16 mouse cellular contexts compared by ENCODE assay signal in genomic region chr1:82544419-82545185, GRCm38 (mm10). TPM values are rescaled to one million over a fixed set of nuclear protein-coding genes. Genes with fewer than 3 reads are reported as not detected.
DNase-seq lines count a peak whose midpoint lies in the region; ATAC-seq and TF ChIP-seq lines count a peak whose summit lies in the region.
"Had no signal": no experiment of that assay in that cellular context is flagged by ENCODE, and none has a peak within 500 bp of the region (broad histone marks: within the 10 kb centered on the region; RNA-seq: fewer than 3 reads in every experiment).

No protein-coding gene starts in this region.

- TF ChIP-seq CTCF in hindbrain, postnatal 0 days (IDR thresholded peaks at IDR 0.05; ENCODE audit: low read depth), result no peak
- no peak for TF ChIP-seq CTCF in kidney, postnatal 0 days (IDR thresholded peaks at IDR 0.05; ENCODE audit: low read depth)

- ATAC-seq in hindbrain, embryonic 13.5 days (ENCODE audit: low FRiP score), result peak; percentile 83
- no peak for ATAC-seq in hindbrain, postnatal 0 days
- 0 out of 2 replicates have a peak, but pooled peaks have one; percentile 45 for ATAC-seq in neural tube, embryonic 11.5 days (ENCODE audit: insufficient read depth, low FRiP score, low TSS enrichment)
- ATAC-seq in kidney, postnatal 0 days (replicated peaks; ENCODE audit: low FRiP score, low read depth), result peak; percentile 71; the same call in 1 of the 2 replicates
- ATAC-seq: lung, postnatal 0 days had no signal

- H3K27ac ChIP-seq in hindbrain, embryonic 13.5 days, result peak overlapping the region; percentile 60
- H3K27ac ChIP-seq in hindbrain, postnatal 0 days, result no peak overlapping the region
- H3K27ac ChIP-seq in neural tube, embryonic 11.5 days (ENCODE audit: low read depth, low read length), result no peak overlapping the region
- no peak overlapping the region for H3K27ac ChIP-seq in kidney, postnatal 0 days
- H3K27ac ChIP-seq: hindbrain, embryonic 12.5 days; liver, embryonic 13.5 days had no signal

- H3K4me1 ChIP-seq in hindbrain, embryonic 13.5 days (replicated peaks), result peaks cover 9% of the 10 kb centered on the region; the same call in 1 of the 2 replicates
- H3K4me1 ChIP-seq in hindbrain, postnatal 0 days (ENCODE audit: insufficient read depth, low read length), result no peaks in the 10 kb centered on the region
- H3K4me1 ChIP-seq in neural tube, embryonic 11.5 days (ENCODE audit: control insufficient read depth, insufficient read depth, low read length), result no peaks in the 10 kb centered on the region
- no peaks in the 10 kb centered on the region; the same call in 1 of the 2 replicates for H3K4me1 ChIP-seq in kidney, postnatal 0 days (replicated peaks; ENCODE audit: insufficient read depth, low read length)
- H3K4me1 ChIP-seq: liver, embryonic 13.5 days; megakaryocyte, embryonic 14.5 days had no signal

- H3K9me3 ChIP-seq in hindbrain, embryonic 13.5 days, result no peaks in the 10 kb centered on the region
- no peaks in the 10 kb centered on the region for H3K9me3 ChIP-seq in hindbrain, postnatal 0 days (ENCODE audit: low read length)
- H3K9me3 ChIP-seq in neural tube, embryonic 11.5 days (ENCODE audit: control insufficient read depth, low read length), result no peaks in the 10 kb centered on the region
- no peaks in the 10 kb centered on the region for H3K9me3 ChIP-seq in kidney, postnatal 0 days (replicated peaks; ENCODE audit: low read length)
- H3K9me3 ChIP-seq: hindbrain, embryonic 12.5 days; liver, embryonic 13.5 days; megakaryocyte, embryonic 14.5 days had no signal

- H3K36me3 ChIP-seq in hindbrain, embryonic 13.5 days, result no peaks in the 10 kb centered on the region
- no peaks in the 10 kb centered on the region for H3K36me3 ChIP-seq in hindbrain, postnatal 0 days (ENCODE audit: insufficient read depth, low read length)
- H3K36me3 ChIP-seq in neural tube, embryonic 11.5 days (ENCODE audit: control insufficient read depth, insufficient read depth, low read length), result no peaks in the 10 kb centered on the region
- H3K36me3 ChIP-seq in kidney, postnatal 0 days (ENCODE audit: insufficient read depth, low read length), result no peaks in the 10 kb centered on the region
- H3K36me3 ChIP-seq: hindbrain, embryonic 12.5 days; liver, embryonic 13.5 days had no signal

- H3K9ac ChIP-seq in hindbrain, embryonic 13.5 days, result no peak overlapping the region
- no peak overlapping the region for H3K9ac ChIP-seq in hindbrain, postnatal 0 days (replicated peaks; ENCODE audit: low read length)
- no peak overlapping the region for H3K9ac ChIP-seq in neural tube, embryonic 11.5 days (ENCODE audit: low read length)
- H3K9ac ChIP-seq in kidney, postnatal 0 days (ENCODE audit: low read depth, low read length), result no peak overlapping the region
- H3K9ac ChIP-seq: hindbrain, embryonic 12.5 days; liver, embryonic 13.5 days had no signal

- H3K27me3 ChIP-seq in hindbrain, embryonic 13.5 days, result no peaks in the 10 kb centered on the region
- H3K27me3 ChIP-seq in hindbrain, postnatal 0 days (ENCODE audit: insufficient read depth, low read length), result no peaks in the 10 kb centered on the region
- no peaks in the 10 kb centered on the region for H3K27me3 ChIP-seq in neural tube, embryonic 11.5 days (ENCODE audit: control insufficient read depth, insufficient read depth, low read length)
- no peaks in the 10 kb centered on the region for H3K27me3 ChIP-seq in kidney, postnatal 0 days (ENCODE audit: insufficient read depth, low read length)
- H3K27me3 ChIP-seq: hindbrain, embryonic 12.5 days; liver, embryonic 13.5 days; megakaryocyte, embryonic 14.5 days had no signal

- WGBS in hindbrain, embryonic 13.5 days, result 63% methylated on average over 6 of the region's 6 CpGs
- 58% methylated on average over 6 of the region's 6 CpGs for WGBS in hindbrain, postnatal 0 days
- 59% methylated on average over 6 of the region's 6 CpGs for WGBS in neural tube, embryonic 11.5 days
- 26% methylated on average over 6 of the region's 6 CpGs for WGBS in kidney, postnatal 0 days

- no peak for DNase-seq in hindbrain, postnatal 0 days (ENCODE audit: low spot score)
- no peak for DNase-seq in neural tube, embryonic 11.5 days (ENCODE audit: low spot score)
- DNase-seq in neural tube, embryonic 10.5 days (ENCODE audit: extremely low spot score, low spot score), result no peak
- DNase-seq in kidney, postnatal 0 days (ENCODE audit: low spot score), result peak; percentile 80
- no peak for DNase-seq in adrenal gland, postnatal 36 days
- DNase-seq in cerebellum, adult 9-11 months, result no peak
- DNase-seq in gastrocnemius, postnatal 4 days (ENCODE audit: low spot score in 2 of 2), result no peak
- DNase-seq: cerebellum, adult 11-12 months; heart, adult 11 months; liver, embryonic 13.5 days; thymus, postnatal 4 days had no signal

- H3K4me2 ChIP-seq in hindbrain, embryonic 13.5 days, result no peak overlapping the region
- no peak overlapping the region for H3K4me2 ChIP-seq in hindbrain, postnatal 0 days (ENCODE audit: low read depth, low read length)
- H3K4me2 ChIP-seq in neural tube, embryonic 11.5 days (ENCODE audit: low read depth), result no peak overlapping the region
- H3K4me2 ChIP-seq in kidney, postnatal 0 days (ENCODE audit: low read length), result no peak overlapping the region
- H3K4me2 ChIP-seq: hindbrain, embryonic 12.5 days; liver, embryonic 13.5 days had no signal

- H3K4me3 ChIP-seq in hindbrain, embryonic 13.5 days, result no peak overlapping the region
- H3K4me3 ChIP-seq in hindbrain, postnatal 0 days (ENCODE audit: low read length), result no peak overlapping the region
- no peak overlapping the region for H3K4me3 ChIP-seq in neural tube, embryonic 11.5 days (ENCODE audit: low read depth, low read length)
- no peak overlapping the region for H3K4me3 ChIP-seq in kidney, postnatal 0 days (replicated peaks; ENCODE audit: low read depth, low read length)
- H3K4me3 ChIP-seq: hindbrain, embryonic 12.5 days; liver, embryonic 13.5 days; megakaryocyte, embryonic 14.5 days had no signal

RNA-seq across cellular contexts. Expression of gene Col4a4, which starts 42.0 kb away (rescaled TPM):
- polyA plus RNA-seq in hindbrain, embryonic 13.5 days (2015; fragmentation: Nextera tagmentation; extraction: Ambion mirVana), result 0.26 and 0.32 TPM in 2 replicates
- 0.42 and 0.61 TPM in 2 replicates for total RNA-seq in hindbrain, postnatal 0 days (2014; rRNA removed)
- 0.40 and 0.61 TPM in 2 replicates for polyA plus RNA-seq in hindbrain, postnatal 0 days (2015; fragmentation: Nextera tagmentation; extraction: Ambion mirVana)
- 0.16 and 0.18 TPM in 2 replicates for polyA plus RNA-seq in neural tube, embryonic 11.5 days (2014; fragmentation: Nextera tagmentation; extraction: Ambion mirVana)
- polyA plus RNA-seq in kidney, postnatal 0 days (2015; fragmentation: Nextera tagmentation; extraction: Ambion mirVana), result 20.3 and 20.8 TPM in 2 replicates
- total RNA-seq in adrenal gland, postnatal 36 days (2021), result 1 to 10 TPM; 7.0 to 8.6 TPM
- total RNA-seq in gastrocnemius, postnatal 4 days (2021), result 1 to 10 TPM in 1 of 2 experiments, under 1 TPM in 1; 0.62 to 1.0 TPM
- total RNA-seq: monocyte, adult 5-6 weeks had no signal

RNA-seq across cellular contexts. Expression of gene Col4a3, which starts 42.1 kb away (rescaled TPM):
- 0.23 and 0.25 TPM in 2 replicates for polyA plus RNA-seq in hindbrain, embryonic 13.5 days (2015; fragmentation: Nextera tagmentation; extraction: Ambion mirVana)
- total RNA-seq in hindbrain, postnatal 0 days (2014; rRNA removed), result 0.29 and 0.94 TPM in 2 replicates
- 0.71 and 0.79 TPM in 2 replicates for polyA plus RNA-seq in hindbrain, postnatal 0 days (2015; fragmentation: Nextera tagmentation; extraction: Ambion mirVana)
- 0.11 and 0.18 TPM in 2 replicates for polyA plus RNA-seq in neural tube, embryonic 11.5 days (2014; fragmentation: Nextera tagmentation; extraction: Ambion mirVana)
- 21.9 and 22.3 TPM in 2 replicates for polyA plus RNA-seq in kidney, postnatal 0 days (2015; fragmentation: Nextera tagmentation; extraction: Ambion mirVana)
- 1 to 10 TPM; 2.9 to 4.5 TPM for total RNA-seq in adrenal gland, postnatal 36 days (2021)
- total RNA-seq in gastrocnemius, postnatal 4 days (2021), result under 1 TPM; 0.21 to 0.52 TPM
- total RNA-seq: monocyte, adult 5-6 weeks had no signal

Comparison
In these comparisons a context has a peak if more than half of its experiments do, and no peak if none do; other contexts are left out.
1. RNA of gene Col4a4, which starts 42.0 kb away (polyA plus RNA-seq): 20.3 to 20.8 TPM in kidney, postnatal 0 days; 0.40 to 0.61 TPM in hindbrain, postnatal 0 days, 0.26 to 0.32 TPM in hindbrain, embryonic 13.5 days and 0.16 to 0.18 TPM in neural tube, embryonic 11.5 days; every median in the first group is over 10 times any median in the second.
2. RNA of gene Col4a3, which starts 42.1 kb away (polyA plus RNA-seq): 21.9 to 22.3 TPM in kidney, postnatal 0 days; 0.71 to 0.79 TPM in hindbrain, postnatal 0 days, 0.23 to 0.25 TPM in hindbrain, embryonic 13.5 days and 0.11 to 0.18 TPM in neural tube, embryonic 11.5 days; every median in the first group is over 10 times any median in the second.